Mouse (Mus musculus): Measurements from ENCODE around the gene Rnf40. TPM values are rescaled to one million over a fixed set of nuclear protein-coding genes. Genes with fewer than 3 reads are reported as not detected.
A peak's percentile ranks its signal among the peaks of the same experiment; 100 is the strongest.

The Rnf40 gene
- polyA plus RNA-seq, 1 experiment from 2014 or later = 51.5 TPM

- Histone ChIP-seq H3K9ac (no peak overlapping the region), H3K4me2 (replicated peaks) (no peak overlapping the region), H3K27ac (replicated peaks) (no peak overlapping the region), H3K4me1 (no peaks in the 10 kb centered on the region), H3K9me3 (replicated peaks) (no peaks in the 10 kb centered on the region), H3K4me3 (replicated peaks) (no peak overlapping the region), H3K27me3 (no peaks in the 10 kb centered on the region), H3K36me3 (peaks cover 76% of the 10 kb centered on the region)
- no peak for ATAC-seq (ENCODE audit: insufficient number of reproducible peaks, low FRiP score, low TSS enrichment, low read depth)
- WGBS = 87% methylated on average over 10 of the region's 10 CpGs
Observed at GRCm38 (mm10) chr7:127604256-127604655, 15.7 kb downstream of the Rnf40 start.

- WGBS = 84% methylated on average over 6 of the region's 6 CpGs
- Histone ChIP-seq H3K36me3 (peaks cover 76% of the 10 kb centered on the region), H3K4me1 (no peaks in the 10 kb centered on the region), H3K27me3 (no peaks in the 10 kb centered on the region), H3K4me2 (replicated peaks) (no peak overlapping the region), H3K4me3 (replicated peaks) (no peak overlapping the region), H3K27ac (replicated peaks) (no peak overlapping the region), H3K9ac (no peak overlapping the region), H3K9me3 (replicated peaks) (no peaks in the 10 kb centered on the region)
- ATAC-seq (ENCODE audit: insufficient number of reproducible peaks, low FRiP score, low TSS enrichment, low read depth) = no peak
Observed at GRCm38 (mm10) chr7:127607150-127607549, 18.6 kb downstream of the Rnf40 start.

GRCm38 (mm10) chr7:127611011-127611410, 22.4 kb downstream of the Rnf40 start:
- Histone ChIP-seq H3K9me3 (replicated peaks) (no peaks in the 10 kb centered on the region), H3K4me3 (replicated peaks) (no peak overlapping the region), H3K27me3 (no peaks in the 10 kb centered on the region), H3K4me1 (peaks cover 14% of the 10 kb centered on the region), H3K27ac (replicated peaks) (no peak overlapping the region), H3K4me2 (replicated peaks) (no peak overlapping the region), H3K36me3 (peaks cover 55% of the 10 kb centered on the region), H3K9ac (no peak overlapping the region)
- WGBS = 97% methylated on average over 29 of the region's 29 CpGs
- ATAC-seq (ENCODE audit: insufficient number of reproducible peaks, low FRiP score, low TSS enrichment, low read depth) = no peak

GRCm38 (mm10) chr7:127611561-127611960, 23.0 kb downstream of the Rnf40 start:
- Histone ChIP-seq H3K4me3 (replicated peaks) (no peak overlapping the region), H3K4me2 (replicated peaks) (no peak overlapping the region), H3K4me1 (peaks cover 14% of the 10 kb centered on the region), H3K36me3 (peaks cover 55% of the 10 kb centered on the region), H3K9ac (no peak overlapping the region), H3K9me3 (replicated peaks) (no peaks in the 10 kb centered on the region), H3K27me3 (no peaks in the 10 kb centered on the region), H3K27ac (replicated peaks) (no peak overlapping the region)
- 96% methylated on average over 26 of the region's 26 CpGs for WGBS
- no peak for ATAC-seq (ENCODE audit: insufficient number of reproducible peaks, low FRiP score, low TSS enrichment, low read depth)

- WGBS = 74% methylated on average over 8 of the region's 8 CpGs
- Histone ChIP-seq H3K9ac (peak overlapping the region; percentile 93; the same call in 1 of the 2 replicates), H3K27me3 (no peaks in the 10 kb centered on the region), H3K4me2 (replicated peaks) (peak overlapping the region; percentile 68; the same call in 1 of the 2 replicates), H3K4me1 (peaks cover 14% of the 10 kb centered on the region), H3K4me3 (replicated peaks) (peak overlapping the region; percentile 99), H3K27ac (replicated peaks) (no peak overlapping the region), H3K36me3 (peaks cover 44% of the 10 kb centered on the region), H3K9me3 (replicated peaks) (no peaks in the 10 kb centered on the region)
- ATAC-seq (ENCODE audit: insufficient number of reproducible peaks, low FRiP score, low TSS enrichment, low read depth) = no peak
Observed at GRCm38 (mm10) chr7:127613501-127613900, 24.9 kb downstream of the Rnf40 start.

- no peaks in the 10 kb centered on the region for H3K9me3 ChIP-seq (replicated peaks)
- peak overlapping the region; percentile 93 for H3K9ac ChIP-seq
- H3K36me3 ChIP-seq = peaks cover 38% of the 10 kb centered on the region
- H3K27ac ChIP-seq (replicated peaks) = peak overlapping the region; percentile 78; the same call in 1 of the 2 replicates
- peak overlapping the region; percentile 68 for H3K4me2 ChIP-seq (replicated peaks)
- 10% methylated on average over 8 of the region's 8 CpGs for WGBS
- H3K4me3 ChIP-seq (replicated peaks) = peak overlapping the region; percentile 99
- H3K27me3 ChIP-seq = no peaks in the 10 kb centered on the region
- ATAC-seq (ENCODE audit: insufficient number of reproducible peaks, low FRiP score, low TSS enrichment, low read depth) = no peak
- peaks cover 14% of the 10 kb centered on the region for H3K4me1 ChIP-seq
Observed at GRCm38 (mm10) chr7:127614091-127614490, 25.5 kb downstream of the Rnf40 start.

GRCm38 (mm10) chr7:127614511-127614890, 25.9 kb downstream of the Rnf40 start:
- ATAC-seq (ENCODE audit: insufficient number of reproducible peaks, low FRiP score, low TSS enrichment, low read depth) = peak; percentile 32
- under 1% methylated on average over 43 of the region's 44 CpGs for WGBS
- Histone ChIP-seq H3K4me1 (peaks cover 14% of the 10 kb centered on the region), H3K9ac (peak overlapping the region; percentile 93), H3K4me2 (replicated peaks) (peak overlapping the region; percentile 68), H3K9me3 (replicated peaks) (no peaks in the 10 kb centered on the region), H3K36me3 (peaks cover 34% of the 10 kb centered on the region), H3K27me3 (no peaks in the 10 kb centered on the region), H3K27ac (replicated peaks) (peak overlapping the region; percentile 78), H3K4me3 (replicated peaks) (peak overlapping the region; percentile 99)

- Histone ChIP-seq H3K27ac (replicated peaks) (peak within 1 kb of the TSS; percentile 78), H3K4me1 (peaks cover 14% of the 10 kb centered on the region), H3K9me3 (replicated peaks) (no peaks in the 10 kb centered on the region), H3K27me3 (no peaks in the 10 kb centered on the region), H3K9ac (peak within 1 kb of the TSS; percentile 93), H3K4me3 (replicated peaks) (peak within 1 kb of the TSS; percentile 99), H3K36me3 (peaks cover 27% of the 10 kb centered on the region), H3K4me2 (replicated peaks) (peak within 1 kb of the TSS; percentile 68)
- WGBS = under 1% methylated on average over 49 of the region's 50 CpGs
- ATAC-seq (ENCODE audit: insufficient number of reproducible peaks, low FRiP score, low TSS enrichment, low read depth) = peak; percentile 85
Observed at GRCm38 (mm10) chr7:127614891-127615843, 26.6 kb downstream of the Rnf40 start, which contains the start of gene Zfp629. Gene Zfp629 (minus strand): TSS chr7:127615797.

- Histone ChIP-seq H3K27me3 (no peaks in the 10 kb centered on the region), H3K27ac (replicated peaks) (no peak overlapping the region), H3K9ac (no peak overlapping the region), H3K4me2 (replicated peaks) (no peak overlapping the region), H3K4me3 (replicated peaks) (no peak overlapping the region), H3K36me3 (peaks cover 15% of the 10 kb centered on the region), H3K4me1 (peaks cover 14% of the 10 kb centered on the region), H3K9me3 (replicated peaks) (no peaks in the 10 kb centered on the region)
- ATAC-seq (ENCODE audit: insufficient number of reproducible peaks, low FRiP score, low TSS enrichment, low read depth) = peak; percentile 11; the same call in 1 of the 2 replicates
- WGBS = 58% methylated on average over 1 of the region's 1 CpGs
Observed at GRCm38 (mm10) chr7:127616336-127616735, 27.8 kb downstream of the Rnf40 start.

- H3K4me1 ChIP-seq = peaks cover 14% of the 10 kb centered on the region
- H3K4me3 ChIP-seq (replicated peaks) = no peak overlapping the region
- no peak overlapping the region for H3K4me2 ChIP-seq (replicated peaks)
- H3K9me3 ChIP-seq (replicated peaks) = no peaks in the 10 kb centered on the region
- no peak overlapping the region for H3K27ac ChIP-seq (replicated peaks)
- no peak for ATAC-seq (ENCODE audit: insufficient number of reproducible peaks, low FRiP score, low TSS enrichment, low read depth)
- H3K36me3 ChIP-seq = peaks cover 10% of the 10 kb centered on the region
- 77% methylated on average over 1 of the region's 1 CpGs for WGBS
- no peak overlapping the region for H3K9ac ChIP-seq
- H3K27me3 ChIP-seq = no peaks in the 10 kb centered on the region
Observed at GRCm38 (mm10) chr7:127616881-127617280, 28.3 kb downstream of the Rnf40 start.

- Histone ChIP-seq H3K9me3 (replicated peaks) (no peaks in the 10 kb centered on the region), H3K4me1 (peaks cover 14% of the 10 kb centered on the region), H3K36me3 (no peaks in the 10 kb centered on the region), H3K27me3 (no peaks in the 10 kb centered on the region), H3K4me3 (replicated peaks) (no peak overlapping the region), H3K9ac (no peak overlapping the region), H3K4me2 (replicated peaks) (no peak overlapping the region), H3K27ac (replicated peaks) (no peak overlapping the region)
- 45% methylated on average over 2 of the region's 2 CpGs for WGBS
- no peak for ATAC-seq (ENCODE audit: insufficient number of reproducible peaks, low FRiP score, low TSS enrichment, low read depth)
Observed at GRCm38 (mm10) chr7:127617962-127618361, 29.4 kb downstream of the Rnf40 start.
